Mouse (Mus musculus) fibroblast of lung, adult 2 months (primary cell): ENCODE measurements around the gene Ralgps1.

Experiments used
- DNase-seq: peaks from one replicate; pipeline ENCODE4 v3.0.0-alpha.2; 2011; ENCODE audit warnings: low read depth

Ralgps1 gene

DNA sequence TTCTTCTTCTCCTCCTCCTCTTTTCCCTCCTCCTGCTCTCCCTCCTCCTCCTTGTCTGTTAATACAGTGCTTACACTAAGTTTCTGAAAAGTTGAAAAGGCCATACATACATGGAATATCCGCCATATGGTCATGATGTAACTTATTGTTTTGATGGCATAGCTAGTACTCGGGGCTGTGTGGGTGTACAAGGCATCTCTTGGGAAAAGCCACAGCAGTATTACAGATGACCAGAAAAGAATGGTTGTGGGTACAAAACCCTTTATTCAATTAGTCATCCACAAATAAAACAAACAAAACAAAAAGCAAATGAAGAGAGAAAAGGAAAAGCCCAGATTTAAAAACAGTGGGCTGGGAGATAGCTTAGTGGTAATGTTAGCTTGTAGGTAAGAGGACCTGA is 90.8 kb downstream of the Ralgps1 start:
- DNase-seq, result no peak

DNA sequence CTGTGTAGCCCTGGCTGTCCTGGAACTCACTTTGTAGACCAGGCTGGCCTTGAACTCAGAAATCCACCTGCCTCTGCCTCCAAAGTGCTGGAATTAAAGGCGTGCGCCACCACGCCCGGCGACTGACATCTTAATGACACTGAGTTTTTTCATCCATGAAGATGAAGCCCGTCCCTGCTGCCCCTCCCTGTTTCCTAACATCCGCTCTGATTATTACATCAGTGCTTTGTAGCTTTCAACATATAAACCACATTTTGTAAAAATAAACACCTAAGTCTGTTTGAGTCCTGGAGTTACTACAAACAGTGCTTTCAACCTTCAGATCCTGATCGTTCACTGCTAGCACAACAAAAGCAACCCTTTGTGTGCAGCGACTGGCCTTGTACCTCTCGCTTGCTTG is 91.5 kb downstream of the Ralgps1 start:
- DNase-seq, result no peak

DNA sequence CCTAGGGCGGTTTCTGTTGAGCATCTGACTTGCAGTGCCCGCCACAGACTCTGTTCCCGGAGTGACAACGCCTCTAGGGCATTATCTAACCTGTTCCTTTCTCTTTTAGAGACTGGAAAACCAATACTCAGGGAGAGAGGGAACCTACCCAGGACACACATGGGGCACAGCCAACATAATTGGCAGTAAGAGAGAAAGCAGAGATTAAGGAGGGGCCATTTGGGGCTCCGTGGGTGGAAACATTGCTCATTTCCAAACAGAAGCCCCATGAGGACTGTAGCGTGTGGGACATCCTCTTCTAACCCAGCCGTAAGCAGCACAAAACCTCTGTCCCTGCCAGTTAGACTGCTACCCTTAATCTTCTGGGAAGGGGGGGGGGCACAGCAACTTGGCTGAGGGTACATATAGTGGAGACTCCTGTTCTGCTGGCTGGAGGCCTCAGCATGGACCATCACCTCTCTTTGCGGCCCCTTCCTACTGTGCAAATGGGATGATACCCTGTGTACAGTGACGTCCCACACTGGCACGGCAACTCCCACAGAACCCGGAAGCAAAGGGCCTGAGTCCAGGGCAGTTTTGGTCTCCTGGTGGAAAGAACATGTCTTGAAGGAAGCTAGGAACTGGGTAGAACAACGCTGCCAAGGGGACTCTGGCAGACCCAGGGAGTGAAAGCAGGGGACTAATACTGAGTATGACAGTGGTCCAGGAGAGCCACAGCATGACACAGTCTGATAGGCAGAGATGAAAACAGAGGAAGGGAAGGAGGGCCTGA is 96.4 kb downstream of the Ralgps1 start:
- DNase-seq, result no peak

DNA sequence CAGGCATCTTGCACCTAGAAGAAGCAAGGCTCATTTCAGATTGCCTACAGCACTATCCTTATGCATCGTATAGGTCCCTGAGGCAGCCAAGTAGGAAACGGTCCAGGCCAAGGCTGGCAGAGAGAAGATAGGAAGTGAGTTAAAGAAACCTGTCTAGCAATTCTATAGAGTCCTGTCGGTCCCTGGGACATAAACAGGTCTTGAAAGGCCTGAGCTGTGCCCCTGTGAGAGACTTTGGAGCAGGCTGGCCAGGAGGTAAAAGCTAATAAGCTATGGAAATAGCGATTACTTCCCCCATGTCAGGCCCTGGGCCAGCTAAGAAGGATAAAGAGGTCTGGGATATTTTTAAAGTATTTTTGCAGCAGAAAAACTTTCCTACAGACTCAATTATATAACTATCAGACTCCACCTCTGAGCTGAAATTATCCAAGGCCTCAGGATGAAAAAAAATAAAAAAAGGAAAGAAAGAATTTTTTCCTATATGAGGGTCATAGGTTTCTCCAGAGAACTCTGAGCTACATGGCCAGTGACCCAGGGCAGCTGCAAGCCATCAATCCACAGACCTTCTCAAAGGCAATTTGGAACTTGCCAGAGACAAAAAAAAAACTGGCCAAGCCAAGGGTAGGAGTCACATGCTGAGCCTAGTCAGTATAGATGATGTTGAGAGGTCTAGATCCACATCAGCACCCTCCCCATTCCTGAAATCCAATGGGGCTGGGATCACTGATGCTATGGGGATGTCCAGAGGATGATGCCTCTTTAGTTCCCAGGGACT is 98.4 kb downstream of the Ralgps1 start:
- DNase-seq, result no peak

DNA sequence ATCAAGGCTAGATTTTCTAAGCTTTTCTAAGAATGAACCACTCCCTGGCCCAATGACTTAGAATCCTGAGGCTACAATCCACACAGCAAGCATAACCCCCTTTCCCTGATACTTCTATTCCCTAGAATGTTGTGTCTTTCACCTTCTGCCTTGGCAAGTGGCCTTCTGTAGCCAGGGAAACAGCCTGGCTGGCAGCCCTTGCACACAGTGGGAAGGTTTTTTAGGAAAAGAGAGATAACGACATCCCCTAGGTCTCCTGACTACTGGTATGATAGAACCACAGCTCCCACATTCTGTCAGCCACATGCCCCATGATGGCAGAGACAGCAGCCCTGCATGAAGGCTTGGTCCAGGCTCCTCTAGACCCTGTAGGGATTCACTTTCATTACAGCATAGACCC is 99.8 kb downstream of the Ralgps1 start:
- DNase-seq, result no peak

DNA sequence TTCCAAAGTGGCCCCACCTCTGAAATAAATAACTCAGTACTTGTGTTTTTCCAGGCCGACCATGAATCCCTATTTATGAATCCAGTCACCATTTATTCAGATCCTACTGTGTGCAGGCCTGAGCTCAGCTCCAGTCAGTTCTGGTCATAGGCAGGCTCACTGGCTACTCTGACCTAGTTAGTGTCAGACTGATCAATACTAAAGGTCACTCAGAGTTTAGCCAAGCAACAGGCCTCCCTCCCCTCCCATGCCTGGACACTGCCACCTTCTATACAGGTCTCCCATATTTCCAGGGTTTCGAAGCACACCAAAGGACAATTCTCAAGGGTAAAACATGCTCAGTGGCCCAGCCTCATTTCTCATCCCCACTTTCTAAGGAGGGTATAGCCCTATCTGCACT is 100.7 kb downstream of the Ralgps1 start:
- no peak for DNase-seq

DNA sequence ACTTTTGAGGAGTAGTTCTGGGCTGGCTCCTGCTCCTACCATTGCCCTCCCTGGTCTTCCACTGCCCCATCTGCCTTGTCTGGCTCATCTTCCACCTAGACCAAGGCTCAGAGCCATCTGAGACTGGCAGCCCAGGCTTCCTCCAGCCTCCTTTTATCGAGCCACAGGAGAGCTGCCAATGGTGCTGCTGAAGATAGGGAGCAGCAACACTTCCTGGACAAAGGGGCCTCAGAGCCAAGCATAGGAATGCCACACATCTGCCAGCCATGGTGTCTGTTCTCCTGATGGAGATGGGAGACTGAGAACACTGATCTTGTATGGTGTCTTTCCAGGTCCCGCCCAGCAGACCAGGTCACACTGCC is 102.2 kb downstream of the Ralgps1 start:
- no peak for DNase-seq

DNA sequence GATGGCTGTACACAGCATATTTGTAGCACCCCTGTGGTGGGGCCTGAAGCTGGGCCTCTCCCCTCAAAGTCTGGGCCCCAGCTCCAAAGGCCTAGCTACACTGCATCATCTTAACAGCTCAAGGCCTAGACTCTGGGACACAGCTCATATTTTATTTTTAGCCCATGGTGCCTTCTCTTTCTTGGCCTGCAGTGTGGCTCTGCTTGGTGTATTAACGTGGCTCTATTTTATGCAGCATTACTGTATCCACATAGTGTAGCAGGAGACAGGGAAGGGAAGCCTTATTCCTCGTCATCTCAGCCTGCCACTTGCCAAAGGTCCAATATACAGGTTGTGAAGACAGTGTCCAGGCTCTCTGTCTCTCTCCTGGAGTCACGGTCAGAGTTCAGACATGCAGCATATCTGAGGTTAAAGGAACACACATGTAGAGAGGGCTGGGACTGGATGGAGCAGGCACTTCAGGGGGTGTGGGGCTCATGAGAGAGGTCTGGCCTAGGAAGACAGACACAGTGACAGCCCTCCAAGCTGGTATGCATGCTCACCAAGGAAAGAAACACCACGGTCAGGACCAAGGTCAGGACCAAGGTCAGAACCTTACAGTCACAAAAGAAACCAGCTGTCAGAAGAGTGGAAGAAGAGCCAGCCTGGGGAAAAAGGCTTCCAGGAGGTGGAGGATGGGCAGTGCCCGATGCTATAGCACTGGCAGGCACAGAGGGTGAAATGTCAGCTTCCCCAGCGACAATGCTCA is 102.7 kb downstream of the Ralgps1 start:
- no peak for DNase-seq

DNA sequence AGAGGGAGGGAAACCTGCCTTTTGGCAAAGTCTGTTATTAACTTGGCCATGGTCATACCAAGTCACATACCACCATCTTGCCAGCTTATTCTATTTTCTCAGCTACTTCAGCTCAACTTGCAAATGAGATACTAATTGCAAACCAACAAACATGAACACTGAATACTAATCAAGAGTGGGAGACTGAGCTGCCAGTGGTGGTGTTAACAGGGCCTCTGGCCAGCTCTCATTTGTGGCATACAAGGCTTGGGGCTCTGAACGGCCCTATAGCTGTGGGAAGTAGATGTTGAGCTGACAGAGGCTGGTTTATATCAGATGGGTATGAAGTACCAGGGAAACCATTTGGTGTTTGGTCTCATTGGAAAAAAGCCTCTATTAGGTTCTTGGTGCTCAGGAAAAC is 104.2 kb downstream of the Ralgps1 start:
- no peak for DNase-seq

DNA sequence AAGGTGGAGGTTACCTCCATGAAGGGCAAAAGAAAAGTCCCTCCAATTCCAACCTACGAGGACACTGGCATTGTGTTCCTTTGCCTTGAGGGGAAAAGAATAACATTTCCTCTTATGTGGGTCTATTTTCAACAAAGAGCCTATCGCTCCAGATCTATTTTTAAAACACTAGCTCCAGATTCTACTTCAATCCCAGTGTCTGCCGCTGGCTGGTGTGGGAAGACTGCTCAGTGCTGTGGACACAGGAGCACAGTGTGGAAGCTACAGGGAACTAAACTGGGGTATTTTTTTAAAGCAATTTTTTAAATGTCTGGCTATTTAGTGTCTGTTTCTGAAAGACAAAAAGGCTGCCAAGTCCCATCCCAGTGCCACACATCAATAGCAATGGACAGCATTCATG is 105.5 kb downstream of the Ralgps1 start:
- DNase-seq, result no peak

DNA sequence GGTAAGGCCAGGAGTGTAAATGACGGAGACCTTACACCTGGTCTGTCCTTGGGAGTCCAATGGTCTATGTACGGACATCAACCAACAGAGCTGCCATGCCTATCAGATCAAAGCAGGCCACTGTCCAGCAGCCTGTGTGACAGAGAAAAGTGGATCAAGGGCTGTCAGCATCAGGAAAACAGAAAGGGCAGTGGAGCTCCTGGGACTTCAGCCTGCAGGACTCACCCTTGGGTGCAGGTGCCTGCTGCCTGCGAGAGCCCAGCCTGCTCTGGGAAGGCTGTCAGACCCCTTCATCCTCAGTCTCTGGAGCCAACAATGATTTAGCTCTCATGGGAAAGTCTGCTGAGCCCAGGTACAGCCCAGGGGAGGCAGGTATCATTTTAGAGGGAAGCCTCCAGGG is 109.8 kb downstream of the Ralgps1 start:
- DNase-seq, result no peak

DNA sequence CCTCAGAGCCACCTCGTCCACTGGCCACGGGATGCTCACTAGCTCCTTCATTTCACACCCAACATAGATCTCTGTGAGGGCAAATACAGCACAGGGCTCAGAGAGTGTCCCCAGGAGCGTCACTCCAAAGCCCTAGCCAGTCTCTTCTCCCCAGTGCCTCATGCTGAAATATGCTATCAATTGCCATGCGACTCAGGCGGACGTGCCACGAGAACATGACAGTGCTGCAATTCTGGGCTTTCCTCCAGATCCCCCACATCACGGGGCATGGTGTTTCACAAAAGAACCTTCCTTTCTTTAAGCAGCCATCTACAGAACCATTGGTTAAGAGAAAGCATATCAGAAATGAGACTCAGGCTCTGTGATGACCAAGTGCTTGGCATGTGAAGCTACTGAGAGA is 110.5 kb downstream of the Ralgps1 start:
- no peak for DNase-seq

DNA sequence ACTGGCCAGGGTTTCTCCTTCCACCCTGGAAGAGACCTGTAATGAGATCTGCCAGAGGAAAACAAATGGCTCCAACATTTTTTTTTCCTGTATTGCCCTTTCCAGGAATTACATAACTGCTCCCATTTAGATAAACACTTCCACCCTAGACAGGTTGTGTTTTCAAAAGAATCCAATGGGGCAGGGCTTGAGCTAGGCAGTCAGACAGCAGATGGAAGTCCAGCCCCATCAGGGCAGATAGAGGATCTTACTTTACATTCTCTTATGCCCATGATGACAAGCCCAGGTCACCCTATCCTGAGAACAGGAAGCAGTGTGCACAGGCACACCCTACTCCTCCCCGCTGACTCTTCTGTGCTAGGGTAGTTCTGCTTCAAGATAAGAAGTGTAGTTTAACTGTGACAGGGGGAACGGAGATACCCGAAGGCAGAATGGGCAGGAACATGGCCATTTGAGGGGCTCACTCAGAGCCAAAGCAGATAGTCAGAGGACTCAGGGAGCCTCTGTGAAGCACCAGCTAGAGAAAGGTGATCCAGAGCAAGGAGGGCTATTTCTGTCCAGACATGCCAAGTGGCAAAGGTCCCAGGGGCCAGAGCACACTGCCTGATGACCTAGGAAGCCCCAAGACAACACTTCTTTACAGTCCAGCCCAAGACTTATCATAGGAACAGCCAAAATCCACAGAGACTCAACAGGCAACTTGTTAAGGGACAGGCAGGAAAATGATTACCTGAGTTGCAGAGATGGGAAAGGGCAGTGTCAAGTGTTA is 114.3 kb downstream of the Ralgps1 start:
- no peak for DNase-seq

DNA sequence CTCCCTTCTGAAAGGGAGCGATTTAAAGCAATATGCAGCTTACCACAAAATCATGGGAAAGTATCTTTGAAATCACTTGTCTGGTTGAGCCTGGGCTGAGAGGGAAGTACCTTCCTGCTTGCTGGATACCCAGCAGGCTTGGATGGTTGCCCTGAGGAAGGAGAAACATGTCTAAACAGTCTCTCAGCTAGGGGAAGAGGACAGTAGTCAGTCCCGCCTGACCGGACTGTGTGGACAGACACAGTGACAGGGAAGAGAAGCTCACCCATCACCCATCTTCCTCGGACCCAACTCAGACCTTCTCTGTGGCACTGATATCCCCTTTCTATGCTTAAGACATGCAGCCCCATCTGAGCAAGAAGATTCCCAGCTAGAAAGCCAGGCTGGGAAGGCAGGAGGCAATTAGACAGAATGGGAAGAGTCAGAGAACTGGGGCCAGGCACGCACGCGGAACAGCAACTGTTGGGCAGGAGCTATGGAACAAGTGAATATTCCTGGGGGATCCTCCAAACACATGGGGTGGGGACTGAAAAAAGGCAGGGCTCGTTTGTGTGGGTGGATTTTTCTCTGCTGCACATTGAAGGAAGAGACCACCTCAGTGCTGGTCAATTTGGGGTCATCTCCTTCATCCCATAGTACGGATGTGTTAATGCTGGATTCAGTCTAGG is 116.8 kb downstream of the Ralgps1 start:
- no peak for DNase-seq

DNA sequence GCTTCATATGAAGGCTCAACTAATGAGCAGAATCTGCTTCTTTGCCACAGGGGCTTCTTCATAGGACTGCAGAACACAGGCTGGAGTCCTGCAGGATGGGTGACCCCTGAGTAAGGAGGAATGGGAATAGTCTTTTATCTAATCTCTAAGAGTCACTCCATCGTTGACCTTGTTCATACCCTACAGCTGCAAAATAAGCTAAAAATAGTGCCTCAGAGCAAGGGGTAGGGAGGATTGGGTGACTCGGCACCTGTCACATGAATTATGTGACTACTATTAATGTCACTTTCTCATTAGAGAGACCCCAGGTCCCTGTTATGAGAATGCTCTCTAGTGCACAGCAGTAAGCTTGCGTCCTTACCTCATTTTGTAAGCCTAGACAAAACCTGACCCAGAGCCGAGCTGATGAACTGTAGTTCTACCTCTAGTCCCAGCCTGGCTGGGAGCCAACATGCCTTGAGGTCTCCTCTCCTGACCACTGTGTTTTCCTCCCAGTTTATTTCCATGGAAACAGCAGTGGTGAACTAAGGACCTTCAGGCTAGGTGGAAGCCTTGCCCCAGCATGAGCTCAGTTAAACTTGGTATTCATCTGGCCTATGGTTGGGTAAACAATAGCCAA is 117.6 kb downstream of the Ralgps1 start:
- no peak for DNase-seq

DNA sequence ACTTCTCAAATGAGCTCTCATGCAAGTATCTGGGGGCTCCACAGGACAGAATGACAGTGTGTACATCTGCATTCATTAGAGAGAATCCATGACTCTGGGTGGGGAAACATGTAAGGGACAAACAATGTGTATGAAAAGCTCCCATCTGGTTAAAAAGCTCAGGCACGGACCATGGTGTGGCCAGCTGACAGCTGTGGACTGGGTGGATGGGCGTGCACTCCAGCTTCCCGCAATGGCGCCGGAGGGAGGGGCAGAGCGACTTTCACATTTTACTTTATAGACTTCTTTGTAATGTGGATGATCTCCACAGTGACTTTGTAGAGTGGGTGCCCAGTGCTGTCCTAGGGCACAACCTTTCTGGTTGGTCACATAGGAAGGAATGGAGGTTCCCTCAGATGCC is 118.5 kb downstream of the Ralgps1 start:
- no peak for DNase-seq

DNA sequence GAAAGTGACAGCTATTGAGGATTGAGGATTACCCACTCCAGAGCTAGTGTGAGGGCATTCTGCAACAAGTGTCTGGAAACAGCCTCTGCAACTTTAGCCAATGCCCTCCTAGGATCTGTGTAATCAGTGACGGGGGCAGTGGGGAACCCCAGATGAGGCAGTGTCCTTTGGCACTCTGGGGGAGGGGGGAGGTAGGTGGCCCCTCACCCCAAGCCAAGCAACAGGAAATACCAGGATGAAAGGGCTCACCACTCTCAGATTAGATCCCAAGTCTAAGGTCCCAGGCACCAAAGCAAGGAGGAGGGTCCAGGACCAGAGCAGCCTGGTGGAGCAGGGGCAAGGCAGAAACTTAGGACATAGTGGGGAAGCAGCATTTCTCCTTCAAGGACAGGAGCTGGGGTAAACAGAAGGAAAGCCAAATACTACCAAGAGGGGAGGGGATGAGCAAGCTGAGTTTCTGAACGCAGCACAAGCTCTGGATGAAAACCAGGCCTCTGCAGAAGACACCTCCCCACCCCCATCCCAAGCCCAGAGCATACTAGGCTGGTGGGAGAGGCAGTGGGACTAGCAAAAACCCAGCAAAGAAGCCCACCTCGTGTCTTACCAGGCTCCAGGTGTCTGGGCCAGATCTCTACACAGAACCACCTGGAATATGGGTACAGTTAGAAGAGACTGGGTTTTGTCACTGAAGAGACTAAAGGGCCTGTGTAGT is 121.2 kb downstream of the Ralgps1 start:
- no peak for DNase-seq

DNA sequence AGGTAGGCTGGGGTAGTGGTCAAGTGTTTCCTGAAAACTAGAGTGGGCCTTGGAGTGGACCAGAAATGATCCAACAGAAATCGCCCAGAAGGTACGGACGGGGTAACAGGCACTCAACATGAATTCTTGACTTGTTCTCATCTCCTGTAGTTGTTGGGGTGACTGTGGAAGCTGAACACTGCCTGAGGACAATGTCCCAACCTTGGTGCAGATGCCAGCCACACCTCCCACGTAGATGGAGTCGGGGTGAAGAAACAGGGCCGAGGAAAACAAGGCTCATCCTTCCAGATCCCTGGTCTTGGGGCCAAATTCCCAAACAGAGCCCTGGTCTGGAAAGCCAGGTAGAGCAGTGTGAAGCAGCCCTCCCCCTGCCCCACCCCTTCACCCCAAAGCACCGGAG is 122.7 kb downstream of the Ralgps1 start:
- no peak for DNase-seq

DNA sequence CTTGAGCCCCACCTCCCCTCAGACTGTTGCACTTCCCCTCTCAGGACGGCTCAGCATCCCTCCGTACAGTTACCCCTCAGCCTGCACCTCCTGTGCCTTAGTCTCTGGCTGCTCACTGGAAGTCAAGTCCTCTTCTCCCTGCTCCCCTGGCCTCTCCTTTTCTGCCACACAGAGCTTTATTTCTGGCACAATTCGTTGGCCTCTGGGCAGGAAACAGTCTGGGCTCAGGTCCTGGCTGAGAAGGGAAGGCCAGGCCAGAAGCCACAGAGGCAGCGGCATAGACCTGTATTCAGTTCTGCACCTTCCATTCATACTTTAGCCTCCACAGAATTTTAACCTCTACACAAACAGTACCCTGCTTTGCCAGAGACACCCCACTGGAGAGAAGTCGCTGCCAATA is 124.4 kb downstream of the Ralgps1 start:
- no peak for DNase-seq

DNA sequence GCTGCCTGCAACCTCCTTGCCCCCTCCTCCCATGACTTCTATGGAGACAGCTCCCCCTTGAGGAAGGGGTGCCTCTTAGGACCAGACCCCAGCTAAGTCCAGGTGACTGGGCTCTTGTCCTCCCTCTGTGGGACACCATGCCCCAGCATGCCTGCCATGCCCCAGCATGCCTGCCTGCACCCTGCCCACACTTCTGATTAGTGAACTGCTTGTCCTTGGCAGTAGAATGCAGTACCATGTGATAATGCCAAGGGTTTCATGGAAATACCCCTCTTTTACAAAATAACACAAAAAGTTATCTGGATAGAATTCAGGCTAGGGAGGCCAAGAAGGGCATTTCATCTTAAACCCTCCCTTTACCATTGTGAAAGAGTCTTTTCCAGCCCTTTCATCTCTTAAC is 125.9 kb downstream of the Ralgps1 start:
- no peak for DNase-seq

DNA sequence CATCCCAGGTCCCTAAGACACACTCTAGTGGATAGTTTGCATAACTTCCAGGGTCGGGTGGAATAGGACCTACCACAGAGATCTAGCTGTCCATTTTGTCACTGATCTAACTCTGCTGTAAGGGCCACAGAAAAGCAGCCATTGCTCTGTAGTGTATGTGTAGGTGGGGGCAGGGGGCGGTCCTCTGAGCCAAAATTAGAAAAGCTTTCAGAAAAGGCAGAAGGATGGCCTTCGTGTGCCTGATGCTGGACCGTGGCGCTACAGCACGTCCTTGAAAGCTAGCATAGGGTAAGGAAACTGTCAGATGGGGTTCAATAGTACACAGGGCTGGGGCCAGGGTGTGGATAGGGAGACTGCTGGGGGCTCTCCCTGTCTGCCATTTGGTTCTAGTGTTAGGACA is 126.4 kb downstream of the Ralgps1 start:
- no peak for DNase-seq
